Mouse (Mus musculus) liver, postnatal 0 days (tissue): ENCODE results near the gene Npdc1. TPM values are rescaled to one million over a fixed set of nuclear protein-coding genes. Genes with fewer than 3 reads are reported as not detected.
A peak's percentile ranks its signal among the peaks of the same experiment; 100 is the strongest.

Source experiments
- ATAC-seq: fragments of 200-750 bp; cut with Nextera tagmentation; 2 replicates; pipeline ENCODE4 v1.8.0; 2017; ENCODE audit warnings: mild to moderate bottlenecking, moderate library complexity
- DNase-seq: peaks from one replicate; pipeline ENCODE4 v3.0.0-alpha.2; 2016
- H3K27ac ChIP-seq: fragments of 300-500 bp; sonication (generic); 2 replicates; pipeline ENCODE4 v1.5.1; 2014; ENCODE audit warnings: antibody characterized with exemption, moderate library complexity, mild to moderate bottlenecking, low read depth
- H3K27me3 ChIP-seq: fragments of 300-500 bp; sonication (generic); 2 replicates; pipeline ENCODE4 v1.6.1; 2014; ENCODE audit warnings: low read length, control low read depth, mixed read lengths; ENCODE audit not compliant: insufficient read depth
- H3K36me3 ChIP-seq: fragments of 300-500 bp; sonication (generic); replicated peaks from 2 replicates; pipeline ENCODE4 v1.6.1; 2014; ENCODE audit warnings: mild to moderate bottlenecking, control low read depth, low read length, moderate library complexity, mixed read lengths; ENCODE audit not compliant: insufficient read depth
- H3K4me1 ChIP-seq: fragments of 300-500 bp; sonication (generic); 2 replicates; pipeline ENCODE4 v1.6.1; 2014; ENCODE audit warnings: antibody characterized with exemption, mild to moderate bottlenecking, control low read depth; ENCODE audit not compliant: insufficient read depth
- H3K4me2 ChIP-seq: fragments of 300-500 bp; sonication (generic); 2 replicates; pipeline ENCODE4 v1.6.1; 2014; ENCODE audit warnings: low read depth, mild to moderate bottlenecking, low read length, moderate library complexity, mixed read lengths
- H3K4me3 ChIP-seq: fragments of 300-500 bp; sonication (generic); 2 replicates; pipeline ENCODE4 v1.5.1; 2014; ENCODE audit warnings: low read depth, low read length
- H3K9ac ChIP-seq: fragments of 300-500 bp; sonication (generic); replicated peaks from 2 replicates; pipeline ENCODE4 v1.6.1; 2014; ENCODE audit warnings: mild to moderate bottlenecking, moderate library complexity
- H3K9me3 ChIP-seq: fragments of 300-500 bp; sonication (generic); 2 replicates; pipeline ENCODE4 v1.6.1; 2016; ENCODE audit warnings: mild to moderate bottlenecking, control low read depth, low read length, mixed read lengths
- CTCF ChIP-seq: sonication (generic); IDR thresholded peaks from 2 replicates; pipeline ENCODE4 v1.5.1; 2016; ENCODE audit warnings: antibody characterized with exemption, low read depth
- EP300 ChIP-seq: IDR thresholded peaks from 2 replicates; pipeline ENCODE4 v1.6.1; 2016; ENCODE audit warnings: antibody characterized with exemption, low read depth, mild to moderate bottlenecking
- WGBS: fragments of 180-500 bp; shearing (Covaris S2); extraction: QIAGEN DNeasy Blood & Tissue Kit; methylation state at CpG from one replicate; pipeline ENCODE4 v1.1.7; 2014; ENCODE audit not compliant: insufficient replicate concordance; 5-methylcytosine and 5-hydroxymethylcytosine counted together
- polyA plus RNA-seq: library from polyadenylated mRNA; unstranded; fragments of >200 nt; fragmentation: Nextera tagmentation; extraction: Ambion mirVana; gene quantifications from 2 replicates; pipeline ENCODE4 v1.2.1, GENCODE M21; 2015

The Npdc1 gene
- polyA plus RNA-seq, 1 experiment from 2014 or later = 5.2 TPM

DNA sequence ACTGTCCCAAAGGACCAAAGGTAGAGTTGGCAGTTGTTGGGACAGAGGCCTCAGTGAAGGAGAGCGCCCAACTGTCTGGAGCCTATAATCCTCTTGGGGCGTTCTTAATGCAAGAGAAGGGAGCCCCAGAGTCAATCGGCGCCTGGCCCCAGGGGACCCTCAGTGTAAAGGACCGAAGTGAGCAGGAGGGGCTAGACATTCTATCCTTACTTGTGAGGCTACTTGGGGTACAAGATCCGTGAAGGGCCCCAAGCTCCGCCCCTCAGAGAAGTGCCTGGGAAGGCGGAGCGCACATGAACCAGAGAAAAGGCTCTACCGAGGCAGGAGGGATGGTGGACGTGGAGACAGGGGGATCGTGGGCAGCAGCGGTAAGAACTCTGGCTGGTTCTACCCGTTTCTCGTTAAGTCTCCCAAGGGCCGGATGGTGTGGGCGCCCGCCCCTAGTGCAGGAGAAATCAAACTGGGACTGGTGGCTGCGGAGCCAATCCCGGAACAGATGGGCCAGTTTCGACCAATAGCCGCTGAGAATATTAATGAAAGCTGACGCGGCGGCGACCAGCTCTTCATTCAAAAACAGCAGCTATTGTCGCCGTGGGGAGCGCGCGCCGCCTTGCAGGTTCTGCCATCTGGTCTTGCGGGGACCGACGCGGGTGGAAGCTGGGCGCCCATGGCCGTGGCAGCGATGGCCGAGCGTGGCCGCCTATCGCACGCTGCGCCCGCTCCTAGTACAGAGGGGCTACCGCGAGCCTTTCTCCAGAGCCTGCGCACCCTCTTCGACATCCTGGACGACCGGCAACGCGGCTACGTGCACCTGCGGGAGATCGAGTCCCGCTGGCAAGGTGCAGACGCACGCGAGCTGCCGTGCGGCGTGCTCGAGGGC, 27.1 kb upstream of the Npdc1 start, which contains the start of gene Sapcd2:
Gene Sapcd2, plus strand, starts transcription at position 558 of the 880 bp plus-strand sequence.
- 2% methylated on average over 64 of the region's 65 CpGs for WGBS

GRCm38 (mm10) chr2:25372644-25373391, 26.3 kb upstream of the Npdc1 start:
- Histone ChIP-seq H3K36me3 (0 out of 2 replicates have a peak, but pooled peaks cover 12% of the 10 kb centered on the region), H3K27me3 (no peaks in the 10 kb centered on the region), H3K9me3 (no peaks in the 10 kb centered on the region), H3K9ac (peak overlapping the region; percentile 64), H3K4me3 (peak overlapping the region; percentile 68), H3K27ac (peak overlapping the region; percentile 7; the same call in 1 of the 2 replicates), H3K4me1 (peaks cover 23% of the 10 kb centered on the region; the same call in 1 of the 2 replicates), H3K4me2 (peak overlapping the region; percentile 77)
- TF ChIP-seq EP300 = no peak
- no peak for TF ChIP-seq CTCF
- ATAC-seq (peak; percentile 46), DNase-seq (no peak)
- 3% methylated on average over 42 of the region's 42 CpGs for WGBS

More for the DNA sequence above, 27.1 kb upstream of the Npdc1 start, which contains the start of gene Sapcd2:
- Histone ChIP-seq H3K36me3 (0 out of 2 replicates have a peak, but pooled peaks cover 7% of the 10 kb centered on the region), H3K4me1 (peaks cover 23% of the 10 kb centered on the region; the same call in 1 of the 2 replicates), H3K4me2 (peak within 1 kb of the TSS; percentile 77), H3K27me3 (no peaks in the 10 kb centered on the region), H3K9ac (peak within 1 kb of the TSS; percentile 64), H3K27ac (peak within 1 kb of the TSS; percentile 66), H3K9me3 (no peaks in the 10 kb centered on the region), H3K4me3 (peak within 1 kb of the TSS; percentile 68)
- ATAC-seq (peak; percentile 91), DNase-seq (peak; percentile 90)
- no peak for TF ChIP-seq CTCF
- TF ChIP-seq EP300 = no peak

DNA sequence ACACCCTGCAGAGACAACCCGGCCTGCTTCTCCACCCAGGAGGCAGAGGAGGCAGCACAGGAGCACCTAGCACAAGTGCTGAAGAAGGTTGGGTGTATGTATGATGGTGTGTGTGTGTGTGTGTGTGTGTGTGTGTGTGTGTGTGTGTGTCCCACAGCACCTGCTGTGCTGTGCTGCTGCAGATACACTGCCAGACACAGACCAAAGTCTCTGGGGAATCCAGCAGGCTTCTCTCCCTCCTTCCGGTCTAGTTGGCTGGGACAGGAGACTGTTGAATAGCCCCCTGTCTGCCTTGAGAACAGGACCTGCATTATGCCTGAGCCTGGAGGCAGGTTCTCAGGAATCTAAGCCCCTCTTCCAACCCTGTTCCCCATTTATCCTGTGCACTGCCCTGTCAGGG, 25.7 kb upstream of the Npdc1 start:
- TF ChIP-seq EP300 (no peak), CTCF (no peak)
- 26% methylated on average over 1 of the region's 2 CpGs for WGBS
- Histone ChIP-seq H3K4me3 (peak overlapping the region; percentile 68), H3K4me2 (peak overlapping the region; percentile 77), H3K9me3 (no peaks in the 10 kb centered on the region), H3K27ac (no peak overlapping the region), H3K27me3 (no peaks in the 10 kb centered on the region), H3K4me1 (peaks cover 23% of the 10 kb centered on the region; the same call in 1 of the 2 replicates), H3K9ac (peak overlapping the region; percentile 64; the same call in 1 of the 2 replicates), H3K36me3 (0 out of 2 replicates have a peak, but pooled peaks cover 12% of the 10 kb centered on the region)
- ATAC-seq = no peak
- DNase-seq = no peak

DNA sequence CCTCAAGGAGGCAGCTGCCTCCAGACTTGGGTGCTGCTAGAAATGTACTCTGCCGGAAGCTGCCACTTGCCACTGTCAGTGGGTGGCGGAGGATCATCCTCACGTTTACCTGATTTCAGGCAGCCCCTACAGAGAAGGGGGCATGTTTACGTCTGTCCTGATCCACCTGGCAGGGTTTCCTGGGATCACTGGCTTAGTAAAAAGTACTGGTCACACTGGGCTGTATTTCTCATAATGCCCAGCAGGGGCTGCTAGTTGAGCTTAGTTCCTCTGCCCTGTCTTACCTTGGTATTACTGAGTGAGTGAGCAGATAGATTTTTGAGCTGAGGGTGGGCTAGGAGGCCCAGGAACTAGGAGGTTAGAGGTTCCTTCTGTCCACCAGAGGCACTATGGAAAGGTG, 22.6 kb upstream of the Npdc1 start:
- no peaks in the 10 kb centered on the region for H3K9me3 ChIP-seq
- TF ChIP-seq CTCF (peak; percentile 89), EP300 (no peak)
- H3K27me3 ChIP-seq = no peaks in the 10 kb centered on the region
- ATAC-seq = no peak
- H3K4me1 ChIP-seq = peaks cover 21% of the 10 kb centered on the region; the same call in 1 of the 2 replicates
- no peak overlapping the region for H3K4me2 ChIP-seq
- 65% methylated on average over 4 of the region's 4 CpGs for WGBS
- 0 out of 2 replicates have a peak, but pooled peaks cover 12% of the 10 kb centered on the region for H3K36me3 ChIP-seq
- no peak overlapping the region for H3K4me3 ChIP-seq
- H3K9ac ChIP-seq = no peak overlapping the region
- peak; percentile 57 for DNase-seq
- H3K27ac ChIP-seq = no peak overlapping the region

GRCm38 (mm10) chr2:25384492-25384891, 14.7 kb upstream of the Npdc1 start:
- Histone ChIP-seq H3K4me2 (no peak overlapping the region), H3K4me3 (no peak overlapping the region), H3K4me1 (peaks cover 11% of the 10 kb centered on the region; the same call in 1 of the 2 replicates), H3K9ac (no peak overlapping the region), H3K9me3 (no peaks in the 10 kb centered on the region), H3K27me3 (no peaks in the 10 kb centered on the region), H3K27ac (peak overlapping the region; percentile 24; the same call in 1 of the 2 replicates), H3K36me3 (no peaks in the 10 kb centered on the region)
- ATAC-seq (peak; percentile 86), DNase-seq (no peak)
- 53% methylated on average over 5 of the region's 5 CpGs for WGBS
- TF ChIP-seq CTCF = no peak
- no peak for TF ChIP-seq EP300
